Mouse (Mus musculus): ENCODE measurements around the gene Nup214.

Nup214 gene

DNA sequence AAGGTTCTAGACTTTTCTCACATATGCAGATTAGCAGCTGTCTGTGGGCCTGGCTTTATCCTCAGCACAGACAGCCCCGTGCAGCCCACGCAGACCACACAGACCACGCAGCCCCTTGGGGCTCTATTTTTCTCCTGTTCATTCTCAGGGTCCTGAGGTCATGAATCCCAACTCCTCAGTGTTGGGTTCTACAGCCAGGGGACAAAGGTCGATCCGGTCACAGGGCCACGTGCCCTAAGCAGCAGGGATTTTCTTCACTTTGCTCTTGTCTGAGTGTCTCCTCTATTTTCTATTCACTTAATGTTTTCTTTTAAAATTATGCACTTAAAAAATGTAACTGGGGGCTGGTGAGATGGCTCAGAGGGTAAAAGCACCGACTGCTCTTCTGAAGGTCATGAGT, 101.1 kb downstream of the Nup214 start:
- DNase-seq: no peak

DNA sequence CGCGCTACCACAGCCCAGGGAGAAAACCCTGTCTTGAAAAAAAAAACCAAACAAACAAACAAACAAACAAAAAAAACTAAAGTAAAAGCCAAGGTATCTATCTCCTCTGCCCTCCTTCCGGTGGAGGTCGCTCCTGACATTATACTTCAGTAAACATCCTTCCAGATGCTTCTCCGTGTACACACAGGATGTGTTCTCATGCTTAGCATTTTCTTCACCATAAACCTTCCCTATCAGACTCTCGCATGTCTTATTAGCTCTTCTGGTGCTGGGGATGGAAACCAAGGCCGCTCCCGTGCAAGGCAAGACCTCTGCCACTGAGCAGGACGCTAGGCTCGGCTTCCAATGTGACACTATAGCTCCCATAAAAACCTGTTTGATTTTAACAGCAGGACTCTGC, 103.5 kb downstream of the Nup214 start:
- no peak for DNase-seq

DNA sequence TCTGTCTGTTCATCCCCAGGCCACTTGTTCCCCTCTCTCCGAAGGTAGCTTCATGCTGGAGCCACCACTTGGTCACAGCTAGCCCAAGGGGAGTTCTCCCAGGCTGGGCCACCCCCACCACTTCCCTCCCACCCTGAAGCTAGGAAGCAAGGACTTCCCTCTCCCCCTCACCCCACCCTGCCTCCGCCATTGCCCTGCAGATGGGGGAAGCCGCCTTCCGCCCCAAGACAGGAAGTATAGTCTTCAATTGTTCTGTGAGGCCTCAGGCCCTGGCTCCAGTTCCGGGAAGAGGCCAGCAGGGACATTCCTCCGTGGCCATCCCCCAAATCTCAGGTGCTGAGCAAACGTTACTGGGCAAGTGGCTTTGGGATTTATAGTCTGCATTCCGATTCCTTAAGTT, 104.3 kb downstream of the Nup214 start:
- peak; percentile 82 for DNase-seq

DNA sequence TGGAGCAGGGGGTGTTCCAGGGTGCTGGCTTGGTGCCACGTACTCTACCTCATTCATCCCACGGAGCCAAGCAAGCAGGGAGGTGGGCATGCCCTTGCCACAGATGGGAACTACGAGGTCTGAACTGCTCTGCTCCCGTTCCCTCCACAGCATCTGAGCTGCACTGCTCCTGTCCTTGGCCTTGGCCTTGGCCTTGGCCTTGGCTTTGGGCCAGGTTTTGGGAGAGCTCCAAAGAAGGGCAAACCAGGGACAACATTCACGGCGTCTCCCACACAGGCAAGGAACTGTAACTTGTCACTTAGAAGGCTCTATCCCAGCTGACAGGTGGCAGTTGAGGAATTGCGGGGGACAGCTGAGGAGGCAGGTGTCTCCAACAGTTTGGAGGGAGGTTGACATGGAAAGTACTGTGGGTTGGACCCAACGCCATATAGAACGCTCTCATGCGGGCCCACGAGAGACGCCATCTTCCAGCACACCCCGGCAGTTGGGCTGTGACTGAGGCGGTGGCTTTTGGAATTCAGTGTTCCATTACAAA, 105.0 kb downstream of the Nup214 start:
- DNase-seq: no peak

DNA sequence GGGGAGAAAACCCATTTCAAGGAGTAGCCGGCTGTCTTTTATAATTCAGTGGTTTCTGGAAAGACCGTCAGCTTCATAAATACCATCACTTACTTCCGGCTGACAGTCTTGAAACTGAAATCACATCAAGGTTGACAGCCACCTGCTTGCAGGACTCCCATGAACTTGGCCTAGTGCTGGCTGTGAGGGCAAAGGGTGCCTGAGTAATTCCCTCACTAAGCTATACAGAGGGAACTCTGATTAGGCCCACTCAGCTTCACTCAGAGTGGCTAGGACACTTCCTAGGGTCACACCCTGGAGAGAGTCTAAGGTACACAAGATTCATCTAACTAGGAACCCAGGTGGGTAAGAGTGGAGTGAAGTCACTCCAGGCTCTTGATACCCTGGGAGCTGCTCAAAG, 106.4 kb downstream of the Nup214 start:
- DNase-seq: no peak

DNA sequence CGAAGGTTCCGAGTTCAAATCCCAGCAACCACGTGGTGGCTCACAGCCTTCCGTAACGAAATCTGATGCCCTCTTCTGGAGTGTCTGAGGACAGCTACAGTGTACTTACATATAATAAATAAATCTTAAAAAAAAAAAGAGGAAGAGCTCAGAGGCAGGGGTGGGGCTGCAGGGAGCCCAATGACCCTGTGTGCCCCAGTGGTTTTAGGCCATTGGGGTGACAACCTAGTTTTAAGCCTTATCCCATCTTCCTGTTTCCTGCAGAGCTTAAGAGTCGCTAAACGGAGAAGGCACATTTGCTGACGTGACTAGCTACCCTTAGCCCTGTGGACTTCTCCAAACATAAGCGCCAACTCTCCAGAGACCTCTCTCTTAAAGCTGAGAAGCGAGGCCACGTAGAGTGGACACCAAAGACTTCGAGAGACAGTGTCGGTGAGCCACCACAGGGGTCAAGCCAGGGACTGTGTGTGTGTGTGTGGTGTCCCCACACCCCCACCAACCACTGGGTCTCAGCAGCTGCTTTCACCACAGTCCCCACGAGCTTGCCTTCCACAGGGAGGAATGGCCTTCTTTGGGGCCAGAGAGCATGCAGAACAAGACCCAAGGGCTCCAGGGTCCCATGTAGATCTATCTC, 107.2 kb downstream of the Nup214 start:
- DNase-seq: no peak

DNA sequence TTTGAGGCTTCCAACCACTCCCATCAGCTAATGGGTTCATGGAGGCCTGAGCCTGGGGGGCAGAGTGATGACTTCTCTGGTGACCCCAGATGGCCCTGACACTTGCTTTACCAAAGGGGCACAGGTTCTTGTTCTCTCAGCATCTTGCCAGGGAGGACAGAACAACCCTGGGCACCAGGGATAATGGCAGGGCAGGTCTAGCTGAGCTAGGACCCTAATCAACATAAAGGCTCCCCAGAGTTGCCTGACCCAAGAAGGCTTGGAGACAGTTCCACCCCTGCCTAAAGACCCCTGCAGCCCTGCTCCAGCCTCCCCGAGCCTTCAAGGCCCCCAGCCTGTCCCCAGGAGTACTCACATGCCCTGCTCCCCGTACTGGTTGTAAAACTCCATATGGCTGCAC, 108.0 kb downstream of the Nup214 start:
- DNase-seq: no peak

DNA sequence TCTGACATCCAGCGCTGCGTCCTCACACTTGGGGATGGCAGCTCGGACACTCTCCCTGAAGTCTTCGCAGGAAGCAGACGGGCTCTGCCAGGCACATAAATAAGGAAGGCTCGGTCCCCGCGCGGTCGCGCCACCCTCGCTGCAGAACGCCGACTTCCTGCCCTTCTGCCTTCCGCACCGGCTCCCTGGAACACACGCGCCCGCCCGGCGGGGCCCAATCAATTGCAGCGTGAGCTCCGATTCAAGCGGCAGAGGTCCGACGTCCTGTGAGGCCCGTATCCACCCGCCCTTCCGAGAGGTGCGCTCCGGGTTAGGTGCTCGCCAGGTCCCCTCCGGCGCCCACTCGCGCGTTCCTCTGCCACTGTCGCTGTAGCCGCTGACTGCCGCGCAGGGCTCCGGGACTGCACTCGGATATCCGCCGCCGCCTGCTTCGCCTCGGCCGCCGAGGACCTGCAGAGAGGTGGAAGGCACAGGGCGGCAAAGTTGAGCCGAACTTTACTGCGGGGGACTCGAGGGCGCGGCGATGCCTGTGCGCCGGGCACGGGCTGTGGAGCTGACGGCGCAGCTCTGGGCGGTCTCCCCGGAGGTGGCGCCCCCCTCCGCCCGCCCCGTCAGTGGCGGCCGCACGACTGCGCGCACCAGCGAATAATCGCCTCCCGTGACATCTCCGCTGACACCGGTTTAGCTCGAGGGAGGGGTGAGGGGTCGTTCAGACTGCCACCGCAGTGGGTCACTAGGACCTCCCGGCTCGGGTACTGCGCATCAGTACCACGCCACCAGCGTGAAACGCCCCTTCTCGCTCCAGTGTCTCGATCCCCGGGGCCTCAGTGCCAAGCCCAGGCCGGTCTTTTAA, 109.1 kb downstream of the Nup214 start:
- DNase-seq: peak; percentile 64

DNA sequence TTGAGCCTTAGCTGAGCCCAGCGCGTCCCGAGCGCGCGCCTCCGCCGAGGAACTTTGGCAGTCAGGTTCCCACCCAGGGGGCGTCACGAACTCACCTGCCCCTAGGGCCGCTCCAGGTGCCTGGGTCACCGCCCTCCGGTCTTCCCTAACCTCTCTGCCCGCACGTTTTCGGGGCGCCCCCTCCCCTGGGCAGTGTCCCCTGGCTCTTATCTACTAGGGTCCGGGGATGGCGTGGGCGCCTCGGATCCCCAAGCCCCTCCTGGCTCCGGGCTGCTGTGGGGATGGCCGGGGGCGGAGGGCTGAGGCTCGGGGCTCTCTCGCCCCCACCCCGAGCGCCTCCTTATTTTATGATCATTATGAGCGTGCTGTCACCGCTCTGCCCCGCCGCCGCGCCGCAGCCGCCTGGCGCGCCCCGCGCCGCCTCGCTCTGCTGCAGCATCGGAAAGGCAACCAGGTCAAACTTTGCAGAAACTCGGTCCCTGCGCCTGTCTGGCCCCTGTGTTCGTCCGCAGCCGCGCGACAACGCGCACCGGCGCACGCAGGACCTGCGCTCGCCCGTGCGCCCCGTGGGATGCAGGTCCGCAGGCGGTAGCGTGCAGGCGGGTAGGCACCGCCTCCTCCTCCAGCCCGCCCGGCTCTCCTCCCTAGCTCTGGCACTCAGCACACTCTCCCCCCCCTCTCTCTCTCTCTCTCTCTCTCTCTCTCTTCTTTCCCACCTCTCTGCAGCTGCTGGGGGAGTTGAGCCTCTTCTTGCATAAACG, 110.1 kb downstream of the Nup214 start, which contains the start of gene Fam78a:
Fam78a (minus strand) TSS at position 747 of the 761 bp plus-strand sequence.
- no peak for DNase-seq

DNA sequence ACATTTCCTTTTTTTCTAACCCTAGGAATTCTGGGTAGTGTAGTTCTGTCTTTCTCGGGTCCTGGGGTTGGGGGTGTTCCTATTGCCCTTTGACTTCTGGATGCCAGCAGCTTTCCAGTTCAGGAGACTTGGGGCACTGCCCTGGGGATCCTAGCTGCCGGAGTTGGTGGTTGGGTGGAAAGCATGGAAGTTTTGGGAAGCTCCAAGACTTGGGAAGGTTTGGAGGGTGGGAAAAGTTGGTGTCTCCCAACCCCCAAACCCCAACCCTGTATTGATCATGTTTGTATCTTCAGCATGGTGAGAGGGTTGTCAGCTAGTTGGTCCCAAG, 110.6 kb downstream of the Nup214 start:
- no peak for DNase-seq

DNA sequence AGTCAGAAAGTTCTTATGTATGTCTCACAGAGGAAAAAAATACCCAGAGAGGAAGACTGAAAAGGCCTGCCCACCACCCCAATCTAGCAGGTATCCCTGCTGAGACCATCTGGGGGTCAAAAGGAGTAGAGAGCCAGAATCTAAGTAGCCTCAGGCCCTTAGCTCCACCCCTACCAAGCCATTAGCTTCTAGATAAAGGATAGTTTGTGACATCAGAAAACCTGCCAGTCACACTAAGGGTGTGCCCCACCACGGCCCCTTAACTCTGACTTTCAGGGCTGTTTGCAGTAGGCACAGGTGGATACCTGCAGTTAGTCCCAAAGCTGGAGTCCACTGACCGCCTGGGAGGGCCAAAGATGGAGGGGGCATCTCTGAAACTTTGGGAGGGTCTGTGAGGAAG, 111.0 kb downstream of the Nup214 start:
- DNase-seq: no peak

DNA sequence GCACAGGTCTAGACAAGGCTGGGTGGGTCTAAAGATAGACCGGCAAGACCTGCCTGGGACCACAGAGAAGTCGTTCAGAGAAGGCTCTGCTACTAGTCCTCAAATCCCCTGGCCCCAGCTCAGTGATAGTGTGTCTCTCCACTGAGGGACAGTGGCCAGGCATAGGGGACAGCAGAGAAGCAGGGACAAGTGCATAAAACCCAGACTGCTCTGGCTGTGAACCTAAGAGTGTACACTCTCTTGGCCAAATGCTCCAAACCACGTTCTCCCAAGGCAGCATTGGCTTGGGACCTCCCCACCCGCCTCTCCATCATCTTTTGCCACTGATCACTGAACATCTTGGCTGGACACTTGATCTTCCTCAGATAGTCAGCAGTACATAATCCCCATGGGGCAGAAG, 113.4 kb downstream of the Nup214 start:
- no peak for DNase-seq

DNA sequence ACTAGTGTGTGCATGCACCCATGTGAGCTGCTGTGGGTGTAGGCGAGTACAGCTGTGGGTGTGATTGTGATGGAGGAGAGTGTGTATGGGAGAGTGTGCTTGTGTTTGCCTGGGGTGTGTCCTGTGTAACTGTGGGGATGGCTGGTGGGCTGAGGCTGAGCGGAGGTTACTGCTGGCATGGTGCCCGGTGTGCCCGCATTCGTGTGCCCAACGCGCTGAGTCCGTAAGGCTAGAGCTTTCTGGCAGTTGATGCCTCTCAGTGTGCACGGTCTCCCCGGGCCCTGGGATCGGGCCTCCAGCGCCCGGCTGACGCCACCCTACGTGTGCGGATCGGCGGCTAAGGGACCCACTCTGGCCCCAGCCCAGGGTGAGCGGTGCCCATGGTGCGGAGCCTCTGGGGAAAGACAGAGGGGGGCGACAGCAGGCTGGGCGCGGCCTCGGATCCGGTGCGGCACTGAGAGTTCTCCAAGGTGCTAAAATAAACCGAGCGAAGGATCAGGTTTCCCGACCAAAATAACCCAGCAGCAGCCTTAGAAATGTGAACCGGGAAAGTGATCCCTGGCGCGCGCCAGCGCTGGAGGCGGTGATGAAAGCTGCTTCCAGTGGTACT, 114.2 kb downstream of the Nup214 start:
- no peak for DNase-seq

DNA sequence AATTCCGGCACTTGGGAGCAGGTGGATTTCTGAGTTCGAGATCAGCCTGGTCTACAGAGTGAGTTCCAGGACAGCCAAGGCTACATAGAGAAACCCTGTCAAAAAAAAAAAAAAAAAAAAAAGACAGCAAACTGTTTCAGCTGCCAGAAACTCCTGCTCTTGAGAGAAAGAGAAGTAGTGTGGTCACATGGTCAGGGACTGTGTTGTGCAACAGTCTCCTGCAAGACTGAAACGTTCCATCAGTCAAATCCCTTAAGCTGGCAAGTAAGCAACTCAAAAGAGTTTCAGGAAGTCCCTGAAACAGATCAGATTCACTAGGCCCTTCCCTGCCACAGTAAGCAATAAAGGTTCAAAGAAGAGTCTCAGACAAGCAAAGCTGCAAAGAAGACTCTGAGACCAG, 115.4 kb downstream of the Nup214 start:
- no peak for DNase-seq

DNA sequence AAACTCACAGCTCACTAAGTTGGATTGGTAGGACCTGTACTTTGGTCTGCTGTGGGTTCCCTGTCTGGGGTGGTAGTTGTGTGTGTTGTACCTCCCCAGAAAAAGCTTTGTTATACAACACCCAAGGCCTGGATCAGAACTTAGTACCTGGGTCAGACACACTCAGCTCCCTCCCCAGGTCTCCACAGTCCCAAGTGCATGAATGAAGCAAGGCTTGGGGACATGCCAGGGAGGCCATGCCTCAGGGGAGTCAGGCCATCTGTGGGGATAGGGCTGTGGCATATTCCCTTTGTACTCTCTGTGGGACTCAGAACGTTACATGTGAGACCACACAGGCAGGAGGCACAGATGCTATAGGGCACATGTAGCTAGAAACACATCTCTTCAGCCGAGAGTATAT, 115.9 kb downstream of the Nup214 start:
- DNase-seq: no peak

DNA sequence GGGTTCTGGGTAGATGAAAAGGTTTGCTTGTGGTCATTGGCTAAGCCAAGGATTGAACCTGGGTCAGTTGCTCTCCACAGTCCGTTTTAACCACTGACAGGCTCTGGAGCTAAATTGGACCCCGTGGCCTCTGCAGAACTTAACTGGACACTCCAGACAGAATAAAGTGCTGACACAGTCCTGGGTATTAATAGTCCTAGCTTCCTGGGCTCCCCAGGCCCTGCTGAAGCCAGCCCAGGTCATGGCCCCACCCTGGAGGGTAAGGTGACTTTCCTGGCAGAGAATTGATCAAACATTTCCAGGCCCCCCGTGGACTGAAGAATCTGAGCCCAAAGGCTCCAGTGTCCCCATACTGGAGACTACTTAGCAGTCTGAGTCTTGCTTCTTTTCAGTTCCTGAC, 117.7 kb downstream of the Nup214 start:
- no peak for DNase-seq

DNA sequence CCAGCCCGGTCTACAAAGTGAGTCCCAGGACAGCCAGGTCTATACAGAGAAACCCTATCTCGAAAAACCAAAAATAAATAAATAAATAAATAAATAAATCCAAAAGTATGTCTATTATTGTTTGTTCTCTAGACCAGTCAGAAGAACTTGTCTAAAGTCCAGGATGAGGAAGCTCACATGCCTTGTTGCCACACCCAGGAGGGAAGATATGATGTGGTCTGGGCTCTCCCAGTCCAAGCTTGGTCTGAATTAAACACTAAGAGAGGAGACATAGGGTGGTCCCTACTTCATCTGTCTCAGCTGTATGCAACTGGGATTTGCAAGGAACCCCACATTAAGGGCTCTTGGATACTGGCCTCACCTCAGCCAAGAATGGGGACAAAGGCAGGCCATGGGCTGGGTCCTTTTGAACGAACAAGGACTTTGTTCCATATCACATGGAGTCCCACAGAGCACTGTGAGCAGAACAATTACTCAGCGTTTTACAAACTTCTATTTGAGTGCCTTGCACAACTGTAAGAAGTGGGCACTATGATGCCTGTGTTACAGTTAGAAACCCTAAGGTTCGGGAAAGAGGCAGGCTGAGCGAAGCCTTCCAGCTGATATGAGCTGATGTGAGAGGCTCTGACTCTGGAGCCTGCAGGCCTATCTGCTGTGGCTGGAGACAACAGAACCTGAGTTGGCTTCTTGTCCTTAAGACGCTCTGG, 119.9 kb downstream of the Nup214 start:
- DNase-seq: no peak

DNA sequence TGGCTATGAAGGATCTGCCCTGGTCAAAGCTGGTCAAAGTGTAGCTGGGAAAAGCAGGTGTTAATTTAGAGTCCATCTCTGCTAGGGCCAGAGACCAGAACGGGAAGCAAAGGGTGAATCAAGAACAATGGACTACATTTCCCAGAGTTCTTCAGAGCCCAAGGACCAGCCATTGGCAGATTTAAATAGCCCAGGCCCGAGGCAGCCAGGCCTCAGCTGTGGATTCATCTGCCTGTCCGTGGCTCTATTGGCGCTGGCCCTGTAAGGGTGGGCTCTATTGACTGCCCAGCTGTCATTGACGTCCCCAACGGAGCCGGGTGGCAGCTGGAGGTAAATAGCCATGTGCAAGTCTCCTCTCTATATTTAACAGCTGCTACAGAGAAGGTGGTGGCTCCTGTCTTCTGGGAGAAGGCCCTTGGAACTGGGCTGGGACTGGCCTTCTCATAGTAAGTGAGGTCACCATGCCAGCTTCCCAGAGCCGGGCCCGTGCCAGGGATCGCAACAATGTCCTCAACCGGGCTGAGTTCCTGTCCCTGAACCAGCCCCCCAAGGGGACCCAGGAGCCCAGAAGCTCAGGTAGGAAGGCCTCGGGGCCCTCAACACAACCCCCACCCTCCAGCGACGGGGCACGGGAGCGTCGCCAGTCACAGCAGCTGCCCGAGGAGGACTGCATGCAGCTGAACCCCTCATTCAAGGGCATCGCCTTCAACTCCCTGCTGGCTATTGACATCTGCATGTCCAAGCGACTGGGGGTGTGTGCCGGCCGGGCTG, 121.3 kb downstream of the Nup214 start, which contains the start of gene Plpp7:
Plpp7 (plus strand) TSS at position 178 of the 771 bp plus-strand sequence.
- peak; percentile 75 for DNase-seq

DNA sequence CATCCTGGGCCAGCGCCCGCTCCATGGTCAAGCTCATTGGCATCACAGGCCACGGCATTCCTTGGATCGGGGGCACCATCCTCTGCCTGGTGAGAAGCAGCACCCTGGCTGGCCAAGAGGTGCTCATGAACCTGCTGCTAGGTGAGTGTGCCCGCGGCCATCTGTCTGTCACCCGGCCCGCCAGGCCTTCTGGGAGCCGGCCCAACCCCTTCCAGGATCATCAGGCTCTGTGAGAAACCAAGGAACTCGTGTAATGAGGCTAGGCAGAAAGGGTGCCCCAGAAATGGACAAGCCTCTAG, 121.8 kb downstream of the Nup214 start:
- DNase-seq: no peak

DNA sequence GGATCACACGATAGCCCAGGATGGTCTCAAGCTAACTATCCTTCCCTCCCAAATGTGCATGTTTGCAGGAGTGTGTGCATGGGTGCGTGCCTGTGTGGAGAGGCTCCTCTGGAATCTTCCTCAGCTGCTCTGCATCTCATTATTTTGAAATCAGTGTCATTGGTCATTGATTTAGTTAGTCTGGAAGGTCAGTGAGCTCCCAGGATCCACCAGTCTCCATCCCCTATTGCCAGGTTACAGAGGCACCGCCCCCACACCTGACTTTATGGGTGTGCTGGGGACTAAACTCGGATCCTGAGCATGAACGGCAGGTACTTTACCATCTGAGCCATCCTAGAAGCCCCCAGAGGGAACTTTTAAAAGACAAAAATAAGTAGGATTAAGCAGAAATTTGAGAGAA, 128.7 kb downstream of the Nup214 start:
- no peak for DNase-seq

DNA sequence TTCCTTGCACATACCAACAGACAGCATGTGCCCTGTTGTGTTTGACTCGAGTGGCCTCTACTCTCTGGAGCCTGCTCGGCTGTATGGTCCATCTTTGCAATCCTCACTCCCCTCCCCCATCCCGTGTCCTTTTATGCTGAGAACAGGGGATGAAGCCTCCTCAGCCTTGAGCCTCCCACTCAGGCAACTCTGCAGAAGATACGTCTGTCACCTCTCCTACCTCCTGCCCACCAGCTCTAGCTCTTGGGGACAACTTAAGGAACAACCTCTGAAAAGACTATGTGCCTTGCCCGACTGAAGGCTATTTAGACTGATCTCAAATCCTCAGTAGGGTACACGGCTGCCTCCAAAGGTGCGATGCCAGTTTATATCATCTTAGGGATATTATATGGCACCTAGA, 129.3 kb downstream of the Nup214 start:
- DNase-seq: no peak

All from lung, postnatal 10 days (tissue).